Mouse (Mus musculus): ENCODE measurements around the gene H1fx.

- TF ChIP-seq CTCF (IDR thresholded peaks at IDR 0.05; ENCODE audit: extremely low read depth, insufficient read depth, insufficient read length, insufficient replicate concordance) = no peak
- no peak for TF ChIP-seq POLR2A (IDR thresholded peaks at IDR 0.05; ENCODE audit: low read depth, low read length)
These were observed 34.4 kb upstream of the H1fx start for GRCm38 (mm10) chr6:88015797-88016196.

All from spleen, adult 2 months (tissue).